Mouse (Mus musculus) thymus, postnatal 25 days (tissue): ENCODE measurements at regions not wholly inside any gene's neighbourhood (a gene's known extent, or its start where the extent isn't known, plus 50 kb on each side); places are given as distances from the start of the nearest gene placed in this dataset.

Experiments used
- DNase-seq: peaks from one replicate; pipeline ENCODE4 v3.0.0; 2022

GRCm38 (mm10) chr8:92427801-92428200 is 70.4 kb downstream of the Irx5 start:
- DNase-seq = no peak

GRCm38 (mm10) chr8:92437075-92437663 is 79.7 kb downstream of the Irx5 start:
- no peak for DNase-seq

GRCm38 (mm10) chr8:92438294-92438693 is 80.9 kb downstream of the Irx5 start:
- no peak for DNase-seq

GRCm38 (mm10) chr8:92439713-92440436 is 82.5 kb downstream of the Irx5 start:
- DNase-seq = no peak

GRCm38 (mm10) chr8:92442086-92442485 is 84.7 kb downstream of the Irx5 start:
- no peak for DNase-seq

- no peak for DNase-seq
Observed at GRCm38 (mm10) chr8:92459291-92459690, 101.9 kb downstream of the Irx5 start.

- DNase-seq = no peak
Observed at GRCm38 (mm10) chr8:92460129-92460953, 102.9 kb downstream of the Irx5 start.

- no peak for DNase-seq
Observed at GRCm38 (mm10) chr8:92469141-92470000, 111.9 kb downstream of the Irx5 start.

GRCm38 (mm10) chr8:92472257-92472656 is 114.8 kb downstream of the Irx5 start:
- no peak for DNase-seq

GRCm38 (mm10) chr8:92472817-92473216 is 115.4 kb downstream of the Irx5 start:
- no peak for DNase-seq

- no peak for DNase-seq
Observed at GRCm38 (mm10) chr8:92482393-92482792, 125.0 kb downstream of the Irx5 start.

GRCm38 (mm10) chr8:92483055-92483765 is 125.8 kb downstream of the Irx5 start:
- DNase-seq = no peak

GRCm38 (mm10) chr8:92488526-92489159 is 131.2 kb downstream of the Irx5 start:
- no peak for DNase-seq

GRCm38 (mm10) chr8:92491533-92491932 is 134.1 kb downstream of the Irx5 start:
- no peak for DNase-seq

- no peak for DNase-seq
Observed at GRCm38 (mm10) chr8:92493403-92493802, 136.0 kb downstream of the Irx5 start.

GRCm38 (mm10) chr8:92505552-92506281 is 148.3 kb downstream of the Irx5 start:
- no peak for DNase-seq

- no peak for DNase-seq
Observed at GRCm38 (mm10) chr8:92506436-92506835, 149.0 kb downstream of the Irx5 start.

GRCm38 (mm10) chr8:92506906-92507305 is 149.5 kb downstream of the Irx5 start:
- DNase-seq = peak; percentile 55

- no peak for DNase-seq
Observed at GRCm38 (mm10) chr8:92515385-92515784, 158.0 kb downstream of the Irx5 start.

- no peak for DNase-seq
Observed at GRCm38 (mm10) chr8:92518031-92518430, 156.1 kb upstream of the Irx6 start.

- DNase-seq = no peak
Observed at GRCm38 (mm10) chr8:92518486-92518885, 155.6 kb upstream of the Irx6 start.
